Mouse (Mus musculus): ENCODE measurements around the gene Pigu. TPM values are rescaled to one million over a fixed set of nuclear protein-coding genes. Genes with fewer than 3 reads are reported as not detected.

The Pigu gene
- total RNA-seq, 2 experiments from 2014 or later = 23.8 to 24.7 TPM

- peak overlapping the region; percentile 64 for H3K27ac ChIP-seq
- DNase-seq = peak; percentile 48
- peak; percentile 58 for TF ChIP-seq CTCF (IDR thresholded peaks at IDR 0.05)
- intact Hi-C loops (cut with DNase I) = no loop called here
- no peak overlapping the region for H3K4me3 ChIP-seq
These were observed 116.3 kb downstream of the Pigu start for GRCm38 (mm10) chr2:155240915-155241314.

GRCm38 (mm10) chr2:155237276-155237675 lies 120.0 kb downstream of the Pigu start:
- no peak for TF ChIP-seq CTCF (IDR thresholded peaks at IDR 0.05)

GRCm38 (mm10) chr2:155236362-155236992 lies 120.8 kb downstream of the Pigu start, which contains the start of gene Dynlrb1:
Dynlrb1 (plus strand) TSS chr2:155236533.
- Histone ChIP-seq H3K4me3 (peak within 1 kb of the TSS; percentile 99), H3K27ac (peak within 1 kb of the TSS; percentile 96)
- peak; percentile 99 for DNase-seq
- TF ChIP-seq CTCF (IDR thresholded peaks at IDR 0.05) = peak; percentile 31; the same call in 1 of the 2 replicates
- intact Hi-C loops (cut with DNase I) = loop anchor here (5.0 kb wide), 1 partner anchor 151 kb away; no protein-coding TSS in a partner anchor

More at GRCm38 (mm10) chr2:155237276-155237675, 120.0 kb downstream of the Pigu start:
- intact Hi-C loops (cut with DNase I) = loop anchor here (5.0 kb wide), 1 partner anchor 150 kb away; no protein-coding TSS in a partner anchor
- Histone ChIP-seq H3K27ac (peak overlapping the region; percentile 96), H3K4me3 (peak overlapping the region; percentile 99)
- DNase-seq = no peak

- peak overlapping the region; percentile 99 for H3K4me3 ChIP-seq
- peak overlapping the region; percentile 96 for H3K27ac ChIP-seq
- TF ChIP-seq CTCF (IDR thresholded peaks at IDR 0.05) = no peak
- DNase-seq = no peak
- intact Hi-C loops (cut with DNase I) = loop anchor here (5.0 kb wide), 1 partner anchor 151 kb away; no protein-coding TSS in a partner anchor
These were observed 121.4 kb downstream of the Pigu start for GRCm38 (mm10) chr2:155235746-155236361.

Small RNA genes lying within 50 kb of the gene (microRNA-seq; reads per million reads assigned to microRNA genes)
- gene Mir695 = not detected

Other genes with a start within 250 kb of the Pigu start
- 10 to 100 TPM; 20.1 to 21.6 TPM for gene Itch, start 223.9 kb downstream of the Pigu start, total RNA-seq (2021)
- 100 to 1,000 TPM; 100 to 128 TPM for gene Dynlrb1, start 120.9 kb downstream of the Pigu start, total RNA-seq (2021)
- 100 to 1,000 TPM; 267 to 277 TPM for gene Map1lc3a, start 81.1 kb downstream of the Pigu start, total RNA-seq (2021)
- gene Trp53inp2, start 23.6 kb upstream of the Pigu start, total RNA-seq (2021) = 100 to 1,000 TPM; 334 to 391 TPM
- gene Ncoa6, start 116.5 kb upstream of the Pigu start, total RNA-seq (2021) = 10 to 100 TPM; 16.3 to 18.7 TPM
- gene Acss2, start 160.5 kb upstream of the Pigu start, total RNA-seq (2021) = 10 to 100 TPM; 29.7 to 53.7 TPM
- under 1 TPM; 0.53 to 0.71 TPM for gene Ggt7, start 160.8 kb upstream of the Pigu start, total RNA-seq (2021)
- gene Gss, start 235.4 kb upstream of the Pigu start, total RNA-seq (2021) = 1 to 10 TPM; 5.7 to 6.4 TPM